Mouse (Mus musculus): ENCODE data around the gene Rasl11a.

DNA sequence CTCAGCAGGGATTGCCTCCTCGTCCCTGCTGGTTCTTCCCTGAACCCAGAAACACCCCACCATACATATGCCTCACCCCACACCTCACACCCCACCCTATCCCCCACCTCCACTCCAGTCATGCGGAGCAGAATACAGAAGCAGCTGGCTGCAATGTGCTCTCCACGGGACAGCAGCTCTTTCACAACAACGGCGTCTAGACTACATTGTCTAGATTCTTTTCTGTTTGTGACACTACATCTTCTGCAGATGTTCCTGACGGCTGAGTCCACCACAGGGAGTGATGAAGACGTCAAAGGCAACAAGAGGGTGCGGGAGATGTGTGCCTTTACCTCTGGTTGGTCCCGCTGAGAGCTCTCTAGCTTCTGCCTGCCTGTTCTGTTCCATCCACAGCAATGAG is 46.8 kb upstream of the Rasl11a start:
- TF ChIP-seq CTCF (IDR thresholded peaks at IDR 0.05; ENCODE audit: low read depth, low read length) (no peak), POLR2A (IDR thresholded peaks at IDR 0.05; ENCODE audit: insufficient read depth, low read length) (no peak), EP300 (IDR thresholded peaks at IDR 0.05; ENCODE audit: insufficient read depth, low read depth, low read length) (no peak)

All from ES-Bruce4 (cell line).